Mouse (Mus musculus) brain, embryonic 14.5 days (tissue): ENCODE results near the gene Serhl.
"Not testable (repeated sequence)": the region's sequence is repeated elsewhere in the genome, so short reads cannot be mapped to it uniquely, and the experiment has no call there.

ENCODE experiments used
- CTCF ChIP-seq: fragments of 200-500 bp; IDR thresholded peaks from 2 replicates; pipeline ENCODE4 v1.5.1; 2012; ENCODE audit warnings: inconsistent platforms, mild to moderate bottlenecking, moderate library complexity, borderline replicate concordance; ENCODE audit not compliant: insufficient read depth, insufficient read length; ENCODE audit errors: extremely low read depth
- POLR2A ChIP-seq: fragments of 200-500 bp; IDR thresholded peaks from 2 replicates; pipeline ENCODE4 v1.6.1; 2012; ENCODE audit warnings: mild to moderate bottlenecking, inconsistent platforms, borderline replicate concordance; ENCODE audit not compliant: poor library complexity, insufficient read depth, insufficient read length, severe bottlenecking; ENCODE audit errors: extremely low read depth

- not testable (repeated sequence) for TF ChIP-seq CTCF, POLR2A
These were observed 26.7 kb upstream of the Serhl start for GRCm38 (mm10) chr15:83062582-83062981.
